In genomic region chr1:128853286-128853685, GRCm38 (mm10) we compare ENCODE assay signal across 19 mouse cellular contexts.
"Had no signal": no experiment of that assay in that cellular context is flagged by ENCODE, and none has a peak within 500 bp of the region (broad histone marks: within the 10 kb centered on the region; RNA-seq: fewer than 3 reads in every experiment).

No protein-coding gene starts in this region.

- H3K4me3 ChIP-seq: megakaryocyte, embryonic 14.5 days; myocyte; neural tube, embryonic 13.5 days; neural tube, embryonic 15.5 days had no signal

- ATAC-seq: midbrain, embryonic 16.5 days had no signal

- H3K4me1 ChIP-seq: megakaryocyte, embryonic 14.5 days; neural tube, embryonic 13.5 days; neural tube, embryonic 15.5 days had no signal

- H3K27ac ChIP-seq: neural tube, embryonic 13.5 days; neural tube, embryonic 15.5 days had no signal

- H3K27me3 ChIP-seq: neural tube, embryonic 13.5 days; neural tube, embryonic 15.5 days had no signal

- H3K9ac ChIP-seq: lung, embryonic 14.5 days; neural tube, embryonic 13.5 days; neural tube, embryonic 15.5 days had no signal

- H3K9me3 ChIP-seq: megakaryocyte, embryonic 14.5 days; neural tube, embryonic 13.5 days; neural tube, embryonic 15.5 days had no signal

- DNase-seq: lung, adult 18-20 months; lung, embryonic 14.5 days; lung, postnatal 10 days; lung, postnatal 4 days; midbrain, embryonic 14.5 days; retina, postnatal 1 day; right cerebral cortex, adult 18-20 months; right cerebral cortex, postnatal 25 days; right cerebral cortex, postnatal 4 days; spleen, adult 18-20 months; thymus, adult 18-20 months; thymus, postnatal 14 days; thymus, postnatal 4 days had no signal

- H3K4me2 ChIP-seq: lung, embryonic 14.5 days; midbrain, embryonic 11.5 days; neural tube, embryonic 13.5 days; neural tube, embryonic 15.5 days had no signal

- H3K36me3 ChIP-seq: neural tube, embryonic 13.5 days; neural tube, embryonic 15.5 days had no signal
